Mouse (Mus musculus) CH12.LX (cell line): ENCODE measurements around the gene Man1b1.

Source experiments
- CTCF ChIP-seq, 2 experiments: IDR thresholded peaks in 1 of 2; conservative IDR thresholded peaks in 1 of 2; 2 replicates each; pipeline ENCODE4 v1.5.1; 2011 to 2012; ENCODE audit warnings: low read depth in 2 of 2, low read length in 2 of 2, improper control_type of control experiment in 1 of 2, inconsistent platforms in 1 of 2, mild to moderate bottlenecking in 1 of 2, moderate library complexity in 1 of 2
- E2F4 ChIP-seq: IDR thresholded peaks from 2 replicates; pipeline ENCODE4 v1.6.1; 2011; ENCODE audit warnings: low read depth, low read length, improper control_type of control experiment; ENCODE audit not compliant: insufficient replicate concordance
- EP300 ChIP-seq: IDR thresholded peaks from 2 replicates; pipeline ENCODE4 v1.6.1; 2011; ENCODE audit warnings: low read length, improper control_type of control experiment
- GABPA ChIP-seq: IDR thresholded peaks from 2 replicates; pipeline ENCODE4 v1.6.1; 2012; ENCODE audit warnings: low read depth, low read length, improper control_type of control experiment, inconsistent platforms; ENCODE audit not compliant: insufficient replicate concordance
- HCFC1 ChIP-seq: IDR thresholded peaks from 2 replicates; pipeline ENCODE4 v1.6.1; 2012; ENCODE audit warnings: low read depth, mild to moderate bottlenecking, inconsistent platforms, low read length, improper control_type of control experiment
- JUN ChIP-seq: IDR thresholded peaks from 2 replicates; pipeline ENCODE4 v1.6.1; 2011; ENCODE audit warnings: low read depth, mild to moderate bottlenecking, low read length, improper control_type of control experiment, moderate library complexity; ENCODE audit not compliant: insufficient read depth
- JUND ChIP-seq: conservative IDR thresholded peaks from 2 replicates; pipeline ENCODE4 v1.6.1; 2011; ENCODE audit warnings: low read depth, low read length, improper control_type of control experiment
- MAFK ChIP-seq: IDR thresholded peaks from 2 replicates; pipeline ENCODE4 v1.6.1; 2011; ENCODE audit warnings: low read length, improper control_type of control experiment; ENCODE audit not compliant: insufficient replicate concordance
- MXI1 ChIP-seq: IDR thresholded peaks from 2 replicates; pipeline ENCODE4 v1.6.1; 2011; ENCODE audit warnings: mild to moderate bottlenecking, low read depth, low read length, improper control_type of control experiment
- PAX5 ChIP-seq: IDR thresholded peaks from 2 replicates; pipeline ENCODE4 v1.6.1; 2012; ENCODE audit warnings: low read length, inconsistent platforms, mixed read lengths
- POLR2A ChIP-seq: IDR thresholded peaks from 2 replicates; pipeline ENCODE4 v1.6.1; 2011; ENCODE audit warnings: low read depth, mild to moderate bottlenecking, improper control_type of control experiment, low read length
- SMC3 ChIP-seq: IDR thresholded peaks from 2 replicates; pipeline ENCODE4 v1.6.1; 2011; ENCODE audit warnings: low read depth, low read length, improper control_type of control experiment
- ZC3H11A ChIP-seq: IDR thresholded peaks from 2 replicates; pipeline ENCODE4 v1.6.1; 2012; ENCODE audit warnings: low read depth, mild to moderate bottlenecking, inconsistent platforms, low read length, improper control_type of control experiment
- ZKSCAN1 ChIP-seq: IDR thresholded peaks from 2 replicates; pipeline ENCODE4 v1.6.1; 2012; ENCODE audit warnings: low read depth, inconsistent platforms, low read length, improper control_type of control experiment, borderline replicate concordance

- no peak for TF ChIP-seq GABPA
- TF ChIP-seq JUND, result peak; percentile 75
- TF ChIP-seq ZKSCAN1, result no peak
- no peak for TF ChIP-seq CTCF (conservative IDR thresholded peaks at IDR 0.05 in 1 of 2, IDR thresholded peaks at IDR 0.05 in 1 of 2; ENCODE audit: low read depth in 2 of 2, low read length in 2 of 2)
- no peak for TF ChIP-seq SMC3
- TF ChIP-seq E2F4, result no peak
- no peak for TF ChIP-seq POLR2A
- TF ChIP-seq JUN, result peak; percentile 67
- TF ChIP-seq EP300, result peak; percentile 89
- TF ChIP-seq MXI1, result peak; percentile 72
- TF ChIP-seq HCFC1, result peak; percentile 14; the same call in 1 of the 2 replicates
- TF ChIP-seq ZC3H11A, result no peak
- no peak for TF ChIP-seq PAX5
- TF ChIP-seq MAFK, result peak; percentile 78
Observed at GRCm38 (mm10) chr2:25338303-25338702, 6.2 kb downstream of the Man1b1 start.
